Mouse (Mus musculus) urinary bladder, postnatal 36 days (tissue): ENCODE data around the gene Dennd1a.
A peak's percentile ranks its signal among the peaks of the same experiment; 100 is the strongest.

ENCODE experiments used
- DNase-seq, 2 experiments: peaks; one replicate each; pipeline ENCODE4 v3.0.0; 2022; ENCODE audit warnings: low spot score in 2 of 2, mixed read lengths in 1 of 2

Gene Dennd1a

GRCm38 (mm10) chr2:38164326-38165035 lies 122.7 kb downstream of the Dennd1a start:
- peak in 1 of 2 experiments; percentile 4 for DNase-seq

- DNase-seq = no peak
Measured at GRCm38 (mm10) chr2:38162486-38162885, 124.7 kb downstream of the Dennd1a start.

GRCm38 (mm10) chr2:38161484-38161883 lies 125.7 kb downstream of the Dennd1a start:
- no peak for DNase-seq

GRCm38 (mm10) chr2:38159736-38160135 lies 127.5 kb downstream of the Dennd1a start:
- no peak for DNase-seq

- DNase-seq = no peak
Measured at GRCm38 (mm10) chr2:38157002-38157401, 130.2 kb downstream of the Dennd1a start.

- no peak for DNase-seq
Measured at GRCm38 (mm10) chr2:38156001-38156400, 131.2 kb downstream of the Dennd1a start.

- no peak for DNase-seq
Measured at GRCm38 (mm10) chr2:38144831-38145230, 142.4 kb downstream of the Dennd1a start.

GRCm38 (mm10) chr2:38144067-38144779 lies 143.0 kb downstream of the Dennd1a start:
- DNase-seq = no peak

- DNase-seq = no peak
Measured at GRCm38 (mm10) chr2:38142905-38143304, 144.3 kb downstream of the Dennd1a start.

GRCm38 (mm10) chr2:38142210-38142609 lies 145.0 kb downstream of the Dennd1a start:
- DNase-seq = no peak

- DNase-seq = no peak
Measured at GRCm38 (mm10) chr2:38139536-38139935, 147.7 kb downstream of the Dennd1a start.

- no peak for DNase-seq
Measured at GRCm38 (mm10) chr2:38137086-38137485, 150.1 kb downstream of the Dennd1a start.

- no peak for DNase-seq
Measured at GRCm38 (mm10) chr2:38135427-38135826, 151.8 kb downstream of the Dennd1a start.

GRCm38 (mm10) chr2:38133036-38133825 lies 154.0 kb downstream of the Dennd1a start:
- DNase-seq = no peak

- DNase-seq = no peak
Measured at GRCm38 (mm10) chr2:38132233-38132822, 154.9 kb downstream of the Dennd1a start.

GRCm38 (mm10) chr2:38131538-38131937 lies 155.7 kb downstream of the Dennd1a start:
- no peak for DNase-seq

GRCm38 (mm10) chr2:38129961-38130802 lies 157.0 kb downstream of the Dennd1a start:
- DNase-seq = no peak

- DNase-seq = no peak
Measured at GRCm38 (mm10) chr2:38126383-38126732, 160.8 kb downstream of the Dennd1a start.

GRCm38 (mm10) chr2:38125671-38126382 lies 161.4 kb downstream of the Dennd1a start:
- DNase-seq = no peak

- DNase-seq = no peak
Measured at GRCm38 (mm10) chr2:38124727-38125126, 162.5 kb downstream of the Dennd1a start.

GRCm38 (mm10) chr2:38115000-38115399 lies 172.2 kb downstream of the Dennd1a start:
- no peak for DNase-seq
